26 mouse cellular contexts compared by ENCODE assay signal in genomic region chr5:113081020-113081419, GRCm38 (mm10). TPM values are rescaled to one million over a fixed set of nuclear protein-coding genes. Genes with fewer than 3 reads are reported as not detected.
"Had no signal": no experiment of that assay in that cellular context is flagged by ENCODE, and none has a peak within 500 bp of the region (broad histone marks: within the 10 kb centered on the region; RNA-seq: fewer than 3 reads in every experiment).

No protein-coding gene starts in this region.

- H3K9me3 ChIP-seq: kidney, embryonic 15.5 days; limb, embryonic 10.5 days; limb, embryonic 13.5 days; liver, embryonic 13.5 days; neural tube, embryonic 12.5 days; neural tube, embryonic 15.5 days; stomach, embryonic 15.5 days had no signal

- DNase-seq: layer of hippocampus, adult 9-11 months; liver, embryonic 13.5 days; lung, adult 2 months; lung, postnatal 4 days; midbrain, embryonic 14.5 days; right cerebral cortex, adult 18-20 months; right cerebral cortex, postnatal 14 days; thymus, adult 18-20 months; thymus, postnatal 36 days had no signal

- H3K9ac ChIP-seq: kidney, embryonic 15.5 days; limb, embryonic 13.5 days; liver, embryonic 13.5 days; neural tube, embryonic 12.5 days; neural tube, embryonic 15.5 days; stomach, embryonic 15.5 days had no signal

- H3K27me3 ChIP-seq: limb, embryonic 13.5 days; liver, embryonic 13.5 days; neural tube, embryonic 12.5 days; neural tube, embryonic 15.5 days; stomach, embryonic 15.5 days had no signal

- H3K4me2 ChIP-seq: kidney, embryonic 15.5 days; limb, embryonic 13.5 days; liver, embryonic 13.5 days; midbrain, embryonic 11.5 days; neural tube, embryonic 12.5 days; neural tube, embryonic 15.5 days; stomach, embryonic 15.5 days had no signal

- H3K4me3 ChIP-seq: kidney, embryonic 15.5 days; layer of hippocampus, adult 2 months; limb, embryonic 10.5 days; limb, embryonic 13.5 days; liver, embryonic 13.5 days; neural tube, embryonic 12.5 days; neural tube, embryonic 15.5 days; stomach, embryonic 15.5 days had no signal

- H3K4me1 ChIP-seq: limb, embryonic 13.5 days; neural tube, embryonic 12.5 days had no signal

- H3K27ac ChIP-seq: kidney, embryonic 15.5 days; layer of hippocampus, adult 2 months; limb, embryonic 10.5 days; limb, embryonic 13.5 days; liver, embryonic 13.5 days; neural tube, embryonic 12.5 days; neural tube, embryonic 15.5 days; stomach, embryonic 15.5 days had no signal

- H3K36me3 ChIP-seq: kidney, embryonic 15.5 days; limb, embryonic 10.5 days; limb, embryonic 13.5 days; liver, embryonic 13.5 days; neural tube, embryonic 12.5 days; neural tube, embryonic 15.5 days; stomach, embryonic 15.5 days had no signal

RNA-seq across cellular contexts. Expression of gene Crybb3, which starts 0.4 kb away (rescaled TPM):
- total RNA-seq: megakaryocyte progenitor cell, adult 5-6 weeks; megakaryocyte-erythroid progenitor cell, adult 5-6 weeks had no signal
- polyA plus RNA-seq: liver, embryonic 13.5 days; liver, embryonic 16.5 days had no signal

RNA-seq across cellular contexts. Expression of gene Crybb2, which starts 11.1 kb away (rescaled TPM):
- total RNA-seq: layer of hippocampus, adult 2 months; layer of hippocampus, postnatal 25 days; left cerebral cortex, adult 18-20 months; left cerebral cortex, postnatal 25 days; megakaryocyte progenitor cell, adult 5-6 weeks; megakaryocyte-erythroid progenitor cell, adult 5-6 weeks had no signal
- polyA plus RNA-seq: kidney, embryonic 15.5 days; limb, embryonic 10.5 days; limb, embryonic 13.5 days; liver, embryonic 13.5 days; liver, embryonic 16.5 days; lung, adult 2 months; lung, embryonic 16.5 days; midbrain, embryonic 11.5 days; midbrain, embryonic 14.5 days; neural tube, embryonic 12.5 days; neural tube, embryonic 15.5 days; stomach, embryonic 15.5 days; testis, adult 2 months; urinary bladder, adult 2 months had no signal
